Mouse (Mus musculus) leukemia stem cell, adult 10-12 weeks (primary cell): Measurements from ENCODE around the gene Islr. TPM values are rescaled to one million over a fixed set of nuclear protein-coding genes. Genes with fewer than 3 reads are reported as not detected.

Experiments
- polyA plus RNA-seq: library from polyadenylated mRNA; stranded (reverse); fragments of >175 nt; gene quantifications from 2 replicates; pipeline ENCODE4 v1.2.3, GENCODE M21; 2012; ENCODE audit warnings: low replicate concordance

Islr gene
- polyA plus RNA-seq, result 0.48 and 1.2 TPM in 2 replicates

DNA sequence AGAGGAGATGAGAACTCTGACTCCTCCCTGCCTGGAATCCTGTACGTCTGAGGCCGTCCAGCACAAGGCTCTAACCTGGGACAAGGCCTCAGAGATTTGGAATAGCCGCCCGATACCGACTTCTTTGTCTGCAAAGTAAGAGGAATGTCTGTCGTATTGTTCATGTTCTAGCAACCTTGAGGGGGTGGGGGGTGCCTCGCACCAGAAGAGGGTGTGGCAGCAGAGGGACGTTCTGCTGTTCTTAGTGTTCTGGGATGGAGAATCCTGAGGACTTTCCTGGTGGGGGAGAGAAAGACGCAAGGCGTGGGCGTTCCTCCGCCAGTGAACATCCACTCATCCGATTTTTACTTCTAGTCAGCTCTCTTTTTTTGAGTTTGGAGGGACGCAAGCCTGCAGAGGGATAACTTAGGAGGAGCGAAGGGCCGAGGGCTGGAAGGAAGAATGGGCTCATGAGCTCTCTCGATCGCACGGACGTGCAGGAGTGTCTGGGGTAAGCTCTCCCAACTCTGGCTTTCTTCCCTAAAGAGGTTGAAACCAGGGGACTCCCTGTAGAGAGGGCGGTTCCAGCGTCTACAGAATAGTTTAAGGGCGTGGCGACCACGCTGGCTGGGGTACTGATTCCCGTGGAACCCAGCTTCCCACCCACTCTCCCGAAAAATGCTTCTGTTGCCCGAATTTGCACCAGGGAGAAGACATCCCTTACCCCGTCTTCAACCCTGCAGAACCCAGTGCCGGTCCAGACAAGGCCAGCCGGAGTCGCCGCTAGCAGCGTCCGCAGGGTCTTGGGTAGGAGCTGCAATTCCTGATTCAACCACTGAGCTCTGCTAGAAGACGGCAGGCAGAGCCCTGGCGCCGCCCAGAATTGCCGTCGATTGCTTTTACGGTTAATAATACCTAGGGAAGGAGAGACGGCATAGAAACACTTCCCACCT is at the start of gene Islr, which contains the start of gene Islr2:
Gene Islr, minus strand, starts transcription at position 791 of the 932 bp plus-strand sequence.
Gene Islr2, minus strand, starts transcription at position 804 of the 932 bp plus-strand sequence.

DNA sequence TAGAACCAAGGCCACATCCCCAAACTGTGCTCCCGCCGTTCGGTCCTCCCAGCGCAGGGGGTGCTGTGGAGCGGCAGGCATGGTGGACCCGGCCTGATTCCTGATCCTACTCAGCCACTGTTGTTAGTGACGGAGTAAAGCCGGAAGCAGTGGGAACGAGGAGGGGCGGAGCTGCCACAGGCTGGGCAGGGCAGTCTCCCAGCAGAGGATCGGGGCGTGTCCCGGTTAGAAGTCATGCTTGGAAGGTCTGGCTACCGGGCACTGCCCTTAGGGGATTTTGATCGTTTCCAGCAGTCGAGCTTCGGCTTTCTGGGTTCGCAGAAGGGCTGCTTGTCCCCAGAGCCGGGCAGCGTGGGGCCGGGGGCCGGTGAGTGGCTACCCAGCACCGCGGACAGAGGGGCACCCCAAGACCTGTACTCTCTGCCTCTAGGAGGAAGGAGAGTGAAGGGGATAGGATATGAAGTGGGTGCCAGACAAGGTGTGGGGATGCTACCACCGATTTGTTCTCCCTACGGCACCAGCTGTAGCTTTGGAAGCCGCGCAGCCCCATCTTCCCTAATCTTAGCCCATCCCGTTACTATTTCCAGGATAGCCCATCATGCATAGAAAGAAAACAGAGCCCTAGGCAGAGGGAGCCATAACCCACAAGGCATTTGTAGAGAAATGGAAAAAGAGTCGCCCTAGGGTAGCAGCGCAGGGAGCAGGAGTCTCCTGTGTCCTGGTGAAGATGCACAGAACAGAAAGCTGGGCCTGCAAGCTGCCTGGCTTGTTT is 49.1 kb upstream of the Islr start, which contains the start of gene Stoml1:
Gene Stoml1, plus strand, starts transcription at position 132 of the 772 bp plus-strand sequence.

DNA sequence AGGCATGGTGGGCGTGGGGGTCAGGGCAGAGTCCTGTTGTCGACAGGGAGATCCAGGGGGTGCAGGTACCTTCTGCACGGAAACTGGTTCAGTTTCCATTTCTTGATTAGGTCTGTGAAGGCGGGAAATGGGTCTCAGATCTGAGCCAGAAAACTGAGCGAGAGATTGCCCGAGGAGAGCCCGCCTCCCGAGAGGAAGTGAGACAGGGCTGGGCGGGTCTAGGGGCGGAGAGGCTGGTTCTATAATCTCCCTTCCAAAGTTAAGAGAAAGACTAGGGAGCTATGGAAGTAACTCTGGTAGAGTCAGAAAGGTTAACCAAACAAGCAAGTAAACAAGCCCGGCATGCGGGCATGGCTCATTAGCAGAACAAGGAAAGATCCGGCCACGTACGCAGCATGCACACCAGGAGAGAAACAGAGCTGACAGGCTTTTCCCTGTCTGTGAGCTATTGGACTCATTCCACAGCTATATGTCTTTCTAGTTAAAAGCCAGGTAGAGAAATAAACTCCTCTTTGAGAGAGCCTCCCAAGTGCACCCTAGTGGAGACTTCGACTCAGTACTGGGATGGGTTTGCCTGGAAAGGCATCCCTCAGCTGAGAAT is 45.6 kb upstream of the Islr start, which contains the start of gene Pml:
Gene Pml, minus strand, starts transcription at position 195 of the 601 bp plus-strand sequence.

DNA sequence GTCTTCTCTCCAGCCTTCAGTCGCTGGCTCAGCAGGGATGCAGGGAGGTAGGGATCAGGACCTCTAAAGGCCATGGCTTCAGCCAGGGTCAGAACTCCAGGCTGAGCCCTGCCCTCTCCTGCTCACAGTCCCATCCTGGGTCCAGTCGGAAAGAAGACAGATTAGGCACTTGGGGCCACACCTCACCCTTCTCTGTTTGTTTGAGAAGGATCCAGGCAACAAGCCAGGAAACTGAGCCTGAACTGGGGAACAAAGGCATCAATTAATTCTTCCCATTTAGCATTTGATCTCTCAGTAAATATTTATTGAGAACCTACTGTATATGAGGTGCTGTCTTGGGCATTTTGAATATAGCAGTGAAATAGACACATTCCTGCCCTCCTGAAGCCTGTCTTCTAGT is 85.4 kb downstream of the Islr start, which contains the start of gene Ccdc33:
Gene Ccdc33, minus strand, starts transcription at position 153 of the 400 bp plus-strand sequence.

Other genes with a start within 250 kb of the Islr start
- 0.22 TPM in 1 of 2 replicates, not detected in the other for gene Cyp11a1, start 197.9 kb downstream of the Islr start, polyA plus RNA-seq
- gene Stra6, start 140.5 kb downstream of the Islr start, polyA plus RNA-seq, result 0.12 and 0.38 TPM in 2 replicates
- not detected in 2 replicates for gene Ccdc33, start 85.5 kb downstream of the Islr start, polyA plus RNA-seq
- 0.54 and 0.81 TPM in 2 replicates for gene Islr2, start within 50 bp of the Islr start, polyA plus RNA-seq
- 87.3 and 431 TPM in 2 replicates for gene Pml, start 45.5 kb upstream of the Islr start, polyA plus RNA-seq
- gene Stoml1, start 48.9 kb upstream of the Islr start, polyA plus RNA-seq, result 7.5 and 9.0 TPM in 2 replicates
- gene Loxl1, start 108.9 kb upstream of the Islr start, polyA plus RNA-seq, result 1.0 and 2.2 TPM in 2 replicates
- not detected in 2 replicates for gene Tbc1d21, start 166.1 kb upstream of the Islr start, polyA plus RNA-seq